Mouse (Mus musculus) G1E-ER4 (cell line): ENCODE measurements at regions not wholly inside any gene's neighbourhood (a gene's known extent, or its start where the extent isn't known, plus 50 kb on each side); places are given as distances from the start of the nearest gene placed in this dataset.

ENCODE experiments used
- GATA1 ChIP-seq: IDR thresholded peaks from one replicate; pipeline ENCODE4 v1.8.0; 2012; ENCODE audit warnings: low read length, inconsistent platforms

GRCm38 (mm10) chr8:56883449-56883848 lies 332.6 kb downstream of the Fbxo8 start:
- no peak for TF ChIP-seq GATA1

GRCm38 (mm10) chr8:56884195-56884594 lies 333.3 kb downstream of the Fbxo8 start:
- TF ChIP-seq GATA1: no peak

- TF ChIP-seq GATA1: no peak
Measured at GRCm38 (mm10) chr8:56893638-56894037, 342.7 kb downstream of the Fbxo8 start.

- no peak for TF ChIP-seq GATA1
Measured at GRCm38 (mm10) chr8:56915362-56915761, 364.5 kb downstream of the Fbxo8 start.

- no peak for TF ChIP-seq GATA1
Measured at GRCm38 (mm10) chr8:56915989-56916388, 365.1 kb downstream of the Fbxo8 start.

GRCm38 (mm10) chr8:56924724-56925123 lies 373.8 kb downstream of the Fbxo8 start:
- TF ChIP-seq GATA1: peak; percentile 87

- TF ChIP-seq GATA1: peak; percentile 87
Measured at GRCm38 (mm10) chr8:56927166-56927565, 376.3 kb downstream of the Fbxo8 start.

GRCm38 (mm10) chr8:56929076-56929475 lies 378.2 kb downstream of the Fbxo8 start:
- TF ChIP-seq GATA1: no peak

GRCm38 (mm10) chr8:56932421-56932820 lies 381.5 kb downstream of the Fbxo8 start:
- no peak for TF ChIP-seq GATA1

GRCm38 (mm10) chr8:56962186-56962585 lies 358.6 kb upstream of the Hand2 start:
- no peak for TF ChIP-seq GATA1

GRCm38 (mm10) chr8:56970311-56970710 lies 350.5 kb upstream of the Hand2 start:
- no peak for TF ChIP-seq GATA1

GRCm38 (mm10) chr8:56978994-56979393 lies 341.8 kb upstream of the Hand2 start:
- TF ChIP-seq GATA1: no peak

GRCm38 (mm10) chr8:56979416-56979815 lies 341.4 kb upstream of the Hand2 start:
- no peak for TF ChIP-seq GATA1

- no peak for TF ChIP-seq GATA1
Measured at GRCm38 (mm10) chr8:57010318-57011024, 310.3 kb upstream of the Hand2 start.

GRCm38 (mm10) chr8:57013813-57014320 lies 306.9 kb upstream of the Hand2 start:
- no peak for TF ChIP-seq GATA1

- TF ChIP-seq GATA1: no peak
Measured at GRCm38 (mm10) chr8:57016329-57016728, 304.5 kb upstream of the Hand2 start.

- TF ChIP-seq GATA1: no peak
Measured at GRCm38 (mm10) chr8:57048490-57048889, 272.3 kb upstream of the Hand2 start.

- no peak for TF ChIP-seq GATA1
Measured at GRCm38 (mm10) chr8:57048909-57049308, 271.9 kb upstream of the Hand2 start.

GRCm38 (mm10) chr8:57052661-57053060 lies 268.1 kb upstream of the Hand2 start:
- TF ChIP-seq GATA1: no peak
